Mouse (Mus musculus) erythroid progenitor cell, adult 5-6 weeks (primary cell): ENCODE results near the gene Scml4. TPM values are rescaled to one million over a fixed set of nuclear protein-coding genes. Genes with fewer than 3 reads are reported as not detected.

ENCODE experiments used
- ATAC-seq: replicated peaks from 2 replicates; pipeline ENCODE4 v1.8.0; 2016; ENCODE audit warnings: moderate number of reproducible peaks, mild to moderate bottlenecking, moderate TSS enrichment, inconsistent platforms; ENCODE audit not compliant: poor library complexity, low FRiP score, severe bottlenecking
- total RNA-seq, 2 experiments: library from RNA; stranded (forward) in 1 of 2; stranded (reverse) in 1 of 2; fragments of 150-400 nt in 1 of 2; fragments of 186-747, 209-891 nt in 1 of 2; gene quantifications; 2 replicates each; pipeline versions ENCODE4 v1.2.3 to v1.2.4; 2015 to 2017; ENCODE audit warnings: low replicate concordance in 2 of 2

Gene Scml4
- total RNA-seq, 2 experiments from 2014 or later = 1.1 to 2.5 TPM

DNA sequence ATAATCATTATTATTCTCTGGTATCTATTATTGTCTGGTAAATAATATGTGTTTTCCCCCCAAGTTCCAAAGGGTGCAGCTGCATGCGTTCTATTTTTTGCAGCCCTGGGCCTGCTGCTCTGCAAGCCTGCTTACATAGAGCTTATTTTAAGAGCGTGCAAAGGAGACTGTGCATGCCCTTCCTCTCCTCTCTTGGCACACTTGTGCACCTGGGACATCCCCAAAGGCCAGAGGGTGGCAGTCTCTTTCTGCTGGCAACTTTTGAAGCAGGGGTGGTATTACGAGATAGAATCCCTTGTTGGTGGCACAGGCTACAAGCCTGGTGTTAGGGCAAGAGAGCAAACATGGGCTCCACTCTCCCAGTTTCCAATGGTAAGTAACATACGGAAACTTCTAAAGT lies 146.4 kb downstream of the Scml4 start:
- ATAC-seq = no peak

DNA sequence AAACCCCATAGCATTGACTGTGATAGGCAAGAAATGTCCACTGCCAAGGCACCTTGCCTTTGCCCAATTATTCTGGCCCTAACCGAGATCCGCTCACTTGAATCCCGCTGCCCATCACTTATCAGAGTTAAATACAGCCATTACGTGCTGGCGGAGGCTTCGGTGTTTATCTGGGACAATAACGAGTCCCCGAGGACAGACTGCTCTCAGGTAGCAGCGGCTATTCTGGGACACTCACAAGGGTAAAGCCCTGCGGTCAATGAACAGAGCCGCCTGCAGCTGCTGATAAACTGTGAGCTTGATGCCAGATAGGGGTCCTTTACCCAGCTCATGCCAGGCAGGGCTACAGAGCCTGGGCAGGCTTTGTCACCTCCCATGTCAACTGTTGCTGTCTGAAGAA lies 147.9 kb downstream of the Scml4 start:
- no peak for ATAC-seq

Other genes starting within 250 kb of the Scml4 start
- gene Sec63, start 98.9 kb upstream of the Scml4 start, total RNA-seq (2015; ENCODE audit: low replicate concordance) = 16.9 and 29.8 TPM in 2 replicates
- 18.4 and 57.3 TPM in 2 replicates for gene Sec63, start 98.9 kb upstream of the Scml4 start, total RNA-seq (2017; ENCODE audit: low replicate concordance)